Mouse (Mus musculus) heart, embryonic 10.5 days (tissue): ENCODE results near the gene Fcer1g. TPM values are rescaled to one million over a fixed set of nuclear protein-coding genes. Genes with fewer than 3 reads are reported as not detected.

Experiments used
- DNase-seq: peaks from one replicate; pipeline ENCODE4 v3.0.0-alpha.2; 2017; ENCODE audit warnings: low spot score
- H3K27ac ChIP-seq: fragments of 300-500 bp; sonication (generic); 2 replicates; pipeline ENCODE4 v1.5.1; 2016; ENCODE audit warnings: mild to moderate bottlenecking
- H3K27me3 ChIP-seq: fragments of 300-500 bp; sonication (generic); 2 replicates; pipeline ENCODE4 v1.6.1; 2016; ENCODE audit warnings: mild to moderate bottlenecking; ENCODE audit not compliant: poor library complexity, insufficient read depth, severe bottlenecking
- H3K36me3 ChIP-seq: fragments of 300-500 bp; sonication (generic); 2 replicates; pipeline ENCODE4 v1.6.1; 2016; ENCODE audit warnings: mild to moderate bottlenecking, moderate library complexity
- H3K4me1 ChIP-seq: fragments of 300-500 bp; sonication (generic); 2 replicates; pipeline ENCODE4 v1.6.1; 2016; ENCODE audit warnings: mild to moderate bottlenecking
- H3K4me3 ChIP-seq: fragments of 300-500 bp; sonication (generic); 2 replicates; pipeline ENCODE4 v1.5.1; 2016; ENCODE audit warnings: mild to moderate bottlenecking, moderate library complexity
- H3K9me3 ChIP-seq: fragments of 300-500 bp; sonication (generic); 2 replicates; pipeline ENCODE4 v1.6.1; 2016; ENCODE audit warnings: mild to moderate bottlenecking, moderate library complexity
- WGBS: fragments of 180-500 bp; shearing (Covaris S2); methylation state at CpG from one replicate; pipeline ENCODE4 v1.1.7; 2016; 5-methylcytosine and 5-hydroxymethylcytosine counted together
- polyA plus RNA-seq: library from polyadenylated mRNA; unstranded; fragments of >200 nt; fragmentation: Nextera tagmentation; extraction: Ambion mirVana; gene quantifications from 2 replicates; pipeline ENCODE4 v1.2.1, GENCODE M21; 2016

The Fcer1g gene
- polyA plus RNA-seq, 1 experiment from 2014 or later = 12.1 TPM

DNA sequence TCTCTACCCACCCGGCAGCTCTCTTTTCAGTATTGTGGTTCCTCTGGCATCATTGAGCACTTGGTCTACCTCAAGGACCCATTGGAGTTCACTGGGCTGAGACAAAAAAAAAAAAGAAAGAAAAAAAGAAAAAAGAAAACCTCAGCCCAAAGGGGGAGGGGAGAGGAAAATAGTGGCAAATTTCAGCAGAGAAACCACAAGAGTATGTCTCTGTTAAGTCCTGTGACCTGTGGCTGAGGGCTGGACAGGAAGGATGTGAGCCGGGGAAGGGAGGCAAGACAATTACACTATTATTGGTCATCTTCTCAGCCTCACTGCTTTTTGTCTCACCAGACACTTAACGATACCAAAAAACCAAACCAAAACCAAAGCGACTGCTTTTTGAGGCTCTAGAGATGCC, 2.3 kb downstream of the Fcer1g start:
- H3K36me3 ChIP-seq = peaks cover 32% of the 10 kb centered on the region
- no peaks in the 10 kb centered on the region for H3K27me3 ChIP-seq
- no peak for DNase-seq
- H3K4me1 ChIP-seq = peaks cover 30% of the 10 kb centered on the region
- H3K27ac ChIP-seq = no peak overlapping the region
- no peak overlapping the region for H3K4me3 ChIP-seq
- WGBS = 71% methylated on average over 4 of the region's 4 CpGs
- no peaks in the 10 kb centered on the region for H3K9me3 ChIP-seq

DNA sequence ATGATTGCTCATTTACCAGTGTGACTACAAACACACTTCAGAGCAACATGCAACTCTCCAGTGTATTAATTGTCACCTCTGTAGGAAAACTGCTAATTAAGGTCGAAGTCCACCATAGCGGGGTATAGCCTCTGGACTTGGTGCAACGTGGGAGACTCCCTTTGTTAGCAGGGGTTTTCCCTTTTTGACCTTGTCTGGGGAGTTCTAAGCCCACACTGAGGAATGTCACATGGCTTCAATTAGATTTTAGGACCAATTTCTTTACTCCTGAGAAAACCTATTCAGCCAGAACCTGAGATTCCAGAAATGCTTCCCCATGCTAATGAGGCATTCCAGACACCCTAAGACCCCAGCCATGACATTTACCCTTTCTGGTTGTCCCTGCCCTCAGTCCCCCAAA, 4.0 kb downstream of the Fcer1g start:
- H3K27me3 ChIP-seq = no peaks in the 10 kb centered on the region
- peaks cover 25% of the 10 kb centered on the region for H3K4me1 ChIP-seq
- peak overlapping the region; percentile 16; the same call in 1 of the 2 replicates for H3K27ac ChIP-seq
- no peak for DNase-seq
- WGBS = 78% methylated on average over 3 of the region's 3 CpGs
- H3K9me3 ChIP-seq = no peaks in the 10 kb centered on the region
- no peak overlapping the region for H3K4me3 ChIP-seq
- peaks cover 16% of the 10 kb centered on the region for H3K36me3 ChIP-seq

DNA sequence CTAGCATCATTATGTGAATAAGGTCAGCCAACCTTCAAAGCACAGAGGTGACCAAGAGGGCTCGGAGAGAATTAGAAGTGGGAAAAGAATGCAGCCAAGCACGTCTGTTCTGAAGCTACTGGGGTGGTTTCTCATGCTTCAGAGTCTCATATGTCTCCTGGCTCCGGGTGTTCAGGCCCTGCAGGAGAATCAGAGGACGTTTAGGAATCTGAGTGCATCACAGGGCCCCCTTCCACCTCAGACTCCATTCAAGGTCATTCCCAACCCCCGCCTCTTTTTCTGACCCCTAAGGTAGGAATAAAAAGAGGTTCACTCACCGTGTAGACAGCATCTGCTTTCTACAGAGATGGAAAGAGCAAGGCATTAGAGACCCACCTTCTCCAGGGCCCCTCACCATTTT, 4.4 kb downstream of the Fcer1g start:
- H3K4me1 ChIP-seq = peaks cover 25% of the 10 kb centered on the region
- H3K9me3 ChIP-seq = no peaks in the 10 kb centered on the region
- H3K4me3 ChIP-seq = no peak overlapping the region
- DNase-seq = no peak
- peaks cover 12% of the 10 kb centered on the region for H3K36me3 ChIP-seq
- H3K27ac ChIP-seq = no peak overlapping the region; the same call in none of the 2 replicates
- 62% methylated on average over 6 of the region's 6 CpGs for WGBS
- no peaks in the 10 kb centered on the region for H3K27me3 ChIP-seq

DNA sequence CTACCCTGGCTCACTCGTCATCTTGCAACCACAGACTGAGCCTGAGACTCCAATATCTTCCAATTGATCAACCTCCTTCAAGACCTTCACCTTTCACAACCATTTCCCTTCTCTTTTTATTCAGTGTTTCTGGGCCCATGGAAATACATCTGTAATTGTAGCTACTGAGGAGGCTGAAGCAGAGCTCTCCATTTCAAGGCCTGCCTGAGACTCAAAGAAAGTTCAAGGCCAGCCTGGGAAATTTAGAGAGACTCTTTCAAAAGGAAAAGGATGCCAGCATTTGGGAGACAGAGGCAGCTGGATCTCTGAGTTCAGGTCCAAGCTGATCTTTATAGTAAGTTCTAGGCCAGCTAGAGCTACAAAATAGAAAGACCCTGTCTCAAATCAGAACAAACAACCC, 6.3 kb downstream of the Fcer1g start:
- Histone ChIP-seq H3K27ac (no peak overlapping the region), H3K27me3 (no peaks in the 10 kb centered on the region), H3K4me3 (no peak overlapping the region), H3K36me3 (no peaks in the 10 kb centered on the region), H3K4me1 (peaks cover 10% of the 10 kb centered on the region), H3K9me3 (no peaks in the 10 kb centered on the region)
- no peak for DNase-seq
- 77% methylated on average over 1 of the region's 1 CpGs for WGBS

DNA sequence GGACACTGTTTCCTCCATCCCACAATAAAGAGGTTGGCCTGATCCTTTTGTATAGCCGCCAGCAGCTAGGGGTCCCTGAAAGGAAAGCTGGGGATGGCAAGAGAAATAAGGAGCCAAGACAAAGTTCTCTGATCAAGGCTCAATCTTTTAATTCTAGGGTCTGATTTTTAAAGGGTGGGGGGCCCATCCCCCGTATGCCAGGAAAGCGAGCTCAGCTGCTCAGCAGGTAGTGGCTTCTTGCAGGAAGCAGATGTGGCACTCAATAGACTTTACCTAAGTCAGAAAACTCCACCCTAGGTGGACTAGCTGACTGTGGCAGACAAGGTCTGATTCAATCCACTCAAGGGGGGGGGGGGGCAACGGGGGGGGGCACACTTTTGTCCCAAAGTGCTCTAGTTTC, 7.4 kb downstream of the Fcer1g start:
- no peak overlapping the region for H3K27ac ChIP-seq
- H3K36me3 ChIP-seq = no peaks in the 10 kb centered on the region
- no peaks in the 10 kb centered on the region for H3K27me3 ChIP-seq
- no peak overlapping the region for H3K4me3 ChIP-seq
- no peaks in the 10 kb centered on the region for H3K9me3 ChIP-seq
- H3K4me1 ChIP-seq = peaks cover 11% of the 10 kb centered on the region
- 59% methylated on average over 4 of the region's 4 CpGs for WGBS
- DNase-seq = no peak

DNA sequence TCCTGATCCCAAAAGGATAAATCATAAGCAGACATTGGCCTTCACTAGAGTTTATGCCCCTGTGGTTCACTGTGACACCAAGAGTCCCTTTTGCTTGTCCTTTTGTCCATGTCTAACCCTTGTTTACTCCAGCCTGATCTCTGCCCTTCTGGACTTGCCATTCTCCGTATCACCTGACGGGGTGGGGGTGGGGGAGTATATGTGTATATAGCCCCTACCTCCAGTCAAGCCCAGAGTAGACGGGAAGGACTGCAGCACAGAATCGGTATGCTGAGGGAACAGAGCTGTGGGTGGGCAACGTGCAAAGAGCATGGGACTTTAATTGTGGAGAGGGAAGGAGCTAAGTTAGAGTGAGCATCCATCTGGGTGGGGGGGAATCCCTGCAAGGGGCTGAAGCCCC, 9.3 kb downstream of the Fcer1g start, which contains the start of gene Apoa2:
Gene Apoa2, plus strand, starts transcription at position 198 of the 400 bp plus-strand sequence.
- WGBS = 79% methylated on average over 5 of the region's 5 CpGs
- DNase-seq = no peak

DNA sequence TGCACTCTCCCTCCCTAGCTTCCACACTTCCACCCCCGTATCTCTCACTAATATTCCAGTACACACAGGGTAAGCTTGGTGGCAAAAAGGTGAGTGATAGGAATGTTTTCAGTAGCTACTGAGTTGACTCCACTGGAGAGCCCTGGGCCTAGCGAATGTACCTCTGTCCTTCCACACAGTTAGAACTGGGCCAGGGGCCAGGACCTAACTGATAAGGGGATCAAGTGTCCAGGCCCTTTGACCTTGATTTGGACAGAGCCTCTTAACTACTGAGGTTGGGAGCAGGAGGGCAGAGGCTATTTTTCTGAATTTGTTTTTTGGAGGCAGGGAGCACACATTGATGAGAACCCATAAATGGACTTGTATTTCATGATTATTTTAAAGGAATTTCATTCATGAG, 10.4 kb downstream of the Fcer1g start:
- Histone ChIP-seq H3K27me3 (no peaks in the 10 kb centered on the region), H3K36me3 (peaks cover 15% of the 10 kb centered on the region), H3K9me3 (no peaks in the 10 kb centered on the region), H3K27ac (0 out of 2 replicates have a peak overlapping the region, but pooled peaks have one; percentile 16), H3K4me1 (peaks cover 16% of the 10 kb centered on the region), H3K4me3 (no peak overlapping the region)
- WGBS = 64% methylated on average over 2 of the region's 2 CpGs
- no peak for DNase-seq

More for the DNA sequence above, 9.3 kb downstream of the Fcer1g start, which contains the start of gene Apoa2:
- Histone ChIP-seq H3K27me3 (no peaks in the 10 kb centered on the region), H3K27ac (0 out of 2 replicates have a peak within 1 kb of the TSS, but pooled peaks have one; percentile 16), H3K9me3 (no peaks in the 10 kb centered on the region), H3K36me3 (peaks cover 4% of the 10 kb centered on the region), H3K4me3 (no peak within 1 kb of the TSS; the same call in 1 of the 2 replicates), H3K4me1 (peaks cover 20% of the 10 kb centered on the region)

DNA sequence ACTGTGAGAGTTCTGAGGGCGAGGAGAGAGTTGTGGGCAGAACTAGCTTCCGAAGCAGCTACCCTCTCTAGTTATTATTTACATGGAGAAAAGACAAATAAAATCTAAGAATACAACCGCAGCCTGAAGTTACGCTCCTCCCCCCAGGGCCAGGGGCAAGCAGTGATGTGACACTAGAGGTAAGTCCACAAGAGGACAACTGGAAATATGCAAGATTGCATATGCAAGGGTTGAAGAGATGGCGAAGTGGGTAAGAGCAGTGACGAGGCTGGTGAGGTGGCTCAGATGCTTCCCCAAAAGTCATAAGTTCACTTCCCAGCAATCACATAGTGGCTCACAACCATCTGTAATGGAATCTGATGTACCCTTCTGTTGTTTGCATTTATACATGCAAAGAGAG, 11.0 kb downstream of the Fcer1g start:
- no peak for DNase-seq

DNA sequence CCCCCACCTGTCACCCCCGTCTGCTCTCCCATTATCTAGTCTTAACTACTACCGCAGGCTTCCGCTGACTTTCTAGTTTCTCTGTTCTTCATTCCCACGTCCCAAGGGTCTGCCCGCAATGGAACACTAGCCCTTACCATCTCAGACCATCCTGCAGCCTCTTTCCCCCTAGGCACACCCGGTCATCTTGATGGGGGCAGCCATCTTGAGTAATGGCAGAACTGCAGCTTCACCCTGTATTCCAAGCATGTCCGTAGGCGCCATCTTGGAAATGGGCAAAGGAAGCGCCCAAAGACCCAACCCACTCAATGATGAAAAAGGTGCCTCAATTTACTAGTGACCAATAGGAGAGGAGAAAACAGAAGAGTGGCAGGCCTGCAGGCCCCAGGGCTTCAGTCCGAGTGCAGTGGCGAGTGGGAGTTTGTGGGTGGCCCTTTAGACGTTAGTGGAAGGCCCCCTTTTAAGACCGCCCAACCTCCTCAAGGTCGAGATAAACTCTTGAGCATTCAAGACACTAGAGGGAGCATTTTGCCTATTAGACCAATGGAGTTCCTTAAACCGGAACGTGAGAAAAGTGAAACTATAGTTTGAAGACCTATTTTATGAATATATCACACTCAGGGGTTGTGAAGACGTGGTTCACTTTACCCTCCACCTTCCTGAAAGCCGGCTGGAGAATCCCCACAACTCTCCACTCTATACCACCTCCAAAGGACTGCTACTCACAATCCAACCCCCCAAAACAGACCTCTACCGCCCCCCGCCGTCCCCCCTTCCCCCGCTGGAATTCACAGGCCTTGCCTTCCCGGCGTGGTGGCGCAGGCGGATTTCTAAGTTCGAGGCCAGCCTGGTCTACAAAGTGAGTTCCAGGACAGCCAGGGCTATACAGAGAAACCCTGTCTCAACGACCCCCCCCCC, 11.7 kb downstream of the Fcer1g start, which contains the start of gene Tomm40l:
Gene Tomm40l, minus strand, starts transcription at position 277 of the 918 bp plus-strand sequence.
- Histone ChIP-seq H3K36me3 (peaks cover 28% of the 10 kb centered on the region), H3K27me3 (no peaks in the 10 kb centered on the region), H3K9me3 (no peaks in the 10 kb centered on the region), H3K4me1 (peaks cover 16% of the 10 kb centered on the region), H3K4me3 (peak within 1 kb of the TSS; percentile 77), H3K27ac (peak within 1 kb of the TSS; percentile 91)
- DNase-seq = peak; percentile 99
- WGBS = 2% methylated on average over 28 of the region's 28 CpGs

More for the DNA sequence above, 11.0 kb downstream of the Fcer1g start:
- Histone ChIP-seq H3K4me1 (peaks cover 16% of the 10 kb centered on the region), H3K27me3 (no peaks in the 10 kb centered on the region), H3K27ac (peak overlapping the region; percentile 91), H3K36me3 (peaks cover 21% of the 10 kb centered on the region), H3K4me3 (peak overlapping the region; percentile 77), H3K9me3 (no peaks in the 10 kb centered on the region)
- WGBS = 84% methylated on average over 6 of the region's 6 CpGs

DNA sequence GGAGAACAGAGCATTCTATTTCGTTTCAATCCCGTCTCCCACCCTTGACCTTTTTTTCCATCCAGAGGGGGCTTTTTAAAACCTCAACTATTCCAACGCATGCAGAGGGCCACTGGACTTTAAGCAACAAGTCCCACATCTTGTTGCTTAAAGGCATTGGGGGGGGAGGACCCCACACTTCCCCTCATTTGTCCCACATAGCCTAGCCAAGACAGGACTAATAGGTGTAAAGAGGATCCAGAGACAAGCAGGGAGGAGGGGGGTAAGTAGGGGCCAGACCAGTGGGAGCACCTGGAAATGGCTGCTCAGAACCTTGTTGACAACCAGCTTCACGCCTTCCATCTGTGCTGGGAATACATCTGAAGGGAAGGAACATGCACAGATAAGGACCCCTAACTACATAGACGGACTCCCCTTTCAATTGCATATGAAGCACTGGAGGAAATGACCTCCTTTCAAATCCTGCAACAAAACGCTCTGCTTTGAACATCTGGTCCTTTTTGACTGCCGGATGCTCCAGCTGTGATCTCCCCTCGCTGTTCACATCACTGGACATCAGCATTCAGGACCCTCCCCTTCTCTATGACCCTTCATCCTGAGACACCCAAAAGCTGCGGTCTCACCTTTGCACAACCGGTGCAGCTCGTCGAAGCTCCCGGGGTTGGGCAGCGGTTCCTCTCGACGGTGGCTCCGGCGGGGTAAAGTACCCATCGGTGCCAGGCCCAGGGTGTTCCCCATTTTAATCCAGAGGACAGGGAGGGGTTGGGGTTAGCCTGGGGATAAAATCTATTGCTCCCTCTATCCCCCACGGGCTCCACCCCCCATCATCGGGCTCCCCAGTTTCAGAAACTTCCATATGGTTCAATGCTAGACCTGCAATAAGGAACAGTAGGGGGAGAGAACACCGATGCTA, 12.6 kb downstream of the Fcer1g start:
- Histone ChIP-seq H3K27ac (peak overlapping the region; percentile 91), H3K27me3 (no peaks in the 10 kb centered on the region), H3K36me3 (peaks cover 31% of the 10 kb centered on the region), H3K4me1 (peaks cover 17% of the 10 kb centered on the region), H3K4me3 (peak overlapping the region; percentile 77), H3K9me3 (no peaks in the 10 kb centered on the region)
- 7% methylated on average over 22 of the region's 22 CpGs for WGBS
- DNase-seq = no peak

DNA sequence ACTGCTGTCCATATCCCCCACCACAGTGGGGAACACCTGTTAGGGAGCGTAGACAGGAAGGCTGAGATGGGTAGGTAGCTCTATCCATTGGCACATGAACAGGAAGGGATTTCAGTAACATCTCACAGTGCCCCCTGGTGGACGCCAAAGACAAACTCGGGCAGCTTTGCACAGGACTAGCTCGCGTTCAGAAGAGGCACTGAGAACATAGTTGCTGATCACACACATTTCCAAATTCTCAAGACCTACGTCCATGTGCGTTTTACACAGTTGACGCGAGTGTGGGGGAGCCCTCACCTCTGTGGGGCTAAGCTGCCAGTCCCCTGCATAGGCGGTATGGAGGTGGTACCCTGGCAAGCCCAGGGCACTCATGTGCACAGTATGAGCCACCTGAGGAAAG, 13.3 kb downstream of the Fcer1g start:
- H3K27ac ChIP-seq = no peak overlapping the region
- peak; percentile 91 for DNase-seq
- H3K36me3 ChIP-seq = peaks cover 31% of the 10 kb centered on the region
- H3K9me3 ChIP-seq = no peaks in the 10 kb centered on the region
- peaks cover 23% of the 10 kb centered on the region for H3K4me1 ChIP-seq
- H3K4me3 ChIP-seq = peak overlapping the region; percentile 77
- 9% methylated on average over 10 of the region's 10 CpGs for WGBS
- no peaks in the 10 kb centered on the region for H3K27me3 ChIP-seq

DNA sequence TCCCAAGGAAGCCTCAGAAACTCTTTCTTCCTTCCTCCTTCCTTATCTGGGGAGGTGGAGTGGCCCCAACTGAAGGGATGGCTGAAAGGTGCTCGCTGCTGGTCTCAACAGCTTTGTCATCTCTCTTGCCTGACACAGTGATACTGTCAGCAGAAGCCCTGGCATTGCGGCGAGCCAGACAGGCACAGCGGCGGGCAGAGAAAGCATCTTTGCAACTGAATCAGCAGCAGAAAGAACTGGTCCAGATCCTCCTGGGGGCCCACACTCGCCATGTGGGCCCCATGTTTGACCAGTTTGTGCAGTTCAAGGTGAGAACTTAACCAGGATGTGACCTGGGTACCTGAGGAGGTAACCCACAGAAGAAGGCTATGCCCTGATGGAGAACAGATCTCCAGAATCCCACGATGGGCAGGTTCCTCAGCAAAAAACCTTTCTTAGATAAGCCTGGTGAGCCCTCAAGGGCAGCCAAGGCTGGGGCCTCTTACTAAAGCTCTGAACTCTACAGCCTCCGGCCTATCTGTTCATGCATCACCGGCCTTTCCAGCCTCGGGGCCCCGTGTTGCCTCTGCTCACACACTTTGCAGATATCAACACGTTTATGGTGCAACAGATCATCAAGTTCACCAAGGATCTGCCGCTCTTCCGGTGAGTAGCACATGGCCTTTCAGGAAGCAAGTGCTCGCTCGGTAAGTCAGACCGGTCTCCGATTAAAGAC, 17.8 kb downstream of the Fcer1g start:
- WGBS = 75% methylated on average over 18 of the region's 18 CpGs

More for the DNA sequence above, 17.8 kb downstream of the Fcer1g start:
- Histone ChIP-seq H3K4me1 (peaks cover 15% of the 10 kb centered on the region), H3K9me3 (no peaks in the 10 kb centered on the region), H3K27me3 (0 out of 2 replicates have a peak, but pooled peaks cover 3% of the 10 kb centered on the region), H3K36me3 (peaks cover 31% of the 10 kb centered on the region), H3K27ac (no peak overlapping the region), H3K4me3 (no peak overlapping the region)
- no peak for DNase-seq
